Comparison of ENCODE assay signal across 24 mouse cellular contexts in genomic region chr12:83861880-83862279, GRCm38 (mm10). TPM values are rescaled to one million over a fixed set of nuclear protein-coding genes. Genes with fewer than 3 reads are reported as not detected.
A peak's percentile ranks its signal among the peaks of the same experiment; 100 is the strongest.
DNase-seq lines count a peak whose midpoint lies in the region; ATAC-seq and TF ChIP-seq lines count a peak whose summit lies in the region.
"Had no signal": no experiment of that assay in that cellular context is flagged by ENCODE, and none has a peak within 500 bp of the region (broad histone marks: within the 10 kb centered on the region; RNA-seq: fewer than 3 reads in every experiment).

No protein-coding gene starts in this region.

- 0 out of 2 replicates have a peak, but pooled peaks cover 2% of the 10 kb centered on the region for H3K9me3 ChIP-seq in liver, embryonic 16.5 days (replicated peaks; ENCODE audit: control insufficient read depth, low read length)
- H3K9me3 ChIP-seq in liver, embryonic 12.5 days (replicated peaks), result 0 out of 2 replicates have a peak, but pooled peaks cover 2% of the 10 kb centered on the region
- H3K9me3 ChIP-seq: forebrain, embryonic 15.5 days; kidney, embryonic 15.5 days; midbrain, embryonic 10.5 days; midbrain, embryonic 15.5 days; neural tube, embryonic 12.5 days; stomach, embryonic 15.5 days had no signal

- no peak overlapping the region for H3K4me2 ChIP-seq in liver, embryonic 16.5 days (ENCODE audit: low read depth, low read length)
- no peak overlapping the region for H3K4me2 ChIP-seq in liver, embryonic 12.5 days
- H3K4me2 ChIP-seq: forebrain, embryonic 15.5 days; kidney, embryonic 15.5 days; midbrain, embryonic 15.5 days; neural tube, embryonic 12.5 days; stomach, embryonic 15.5 days had no signal

- no peak for TF ChIP-seq POLR2A in bone marrow macrophage, adult 2 months (IDR thresholded peaks at IDR 0.05; ENCODE audit: borderline replicate concordance, low read depth, low read length)

- H3K9ac ChIP-seq in liver, embryonic 16.5 days (ENCODE audit: low read depth, low read length), result no peak overlapping the region
- no peak overlapping the region for H3K9ac ChIP-seq in liver, embryonic 12.5 days
- H3K9ac ChIP-seq: forebrain, embryonic 15.5 days; kidney, embryonic 15.5 days; liver, embryonic 14.5 days; midbrain, embryonic 15.5 days; neural tube, embryonic 12.5 days; stomach, embryonic 15.5 days had no signal

- H3K27me3 ChIP-seq in liver, embryonic 16.5 days (ENCODE audit: control insufficient read depth, insufficient read depth, low read depth, low read length), result no peaks in the 10 kb centered on the region
- H3K27me3 ChIP-seq in liver, embryonic 12.5 days (replicated peaks), result no peaks in the 10 kb centered on the region
- H3K27me3 ChIP-seq: forebrain, embryonic 15.5 days; kidney, embryonic 15.5 days; midbrain, embryonic 15.5 days; neural tube, embryonic 12.5 days; stomach, embryonic 15.5 days had no signal

- H3K4me3 ChIP-seq in liver, embryonic 16.5 days (ENCODE audit: low read depth, low read length), result no peak overlapping the region
- H3K4me3 ChIP-seq in liver, embryonic 12.5 days, result no peak overlapping the region
- no peak overlapping the region for H3K4me3 ChIP-seq in bone marrow macrophage, adult 2 months (ENCODE audit: insufficient read depth, low read length)
- H3K4me3 ChIP-seq in macrophage (ENCODE audit: inconsistent target), result no peak overlapping the region
- H3K4me3 ChIP-seq: forebrain, embryonic 15.5 days; kidney, embryonic 15.5 days; midbrain, embryonic 10.5 days; midbrain, embryonic 15.5 days; neural tube, embryonic 12.5 days; stomach, embryonic 15.5 days had no signal

- DNase-seq in ovary, postnatal 36 days (ENCODE audit: low spot score), result no peak
- DNase-seq in cerebellum, adult 9-10 months, result no peak
- no peak for DNase-seq in gastrocnemius, postnatal 25 days
- DNase-seq: adrenal gland, postnatal 14 days; cerebellum, adult 18-20 months; cerebellum, postnatal 25 days; gastrocnemius, postnatal 36 days; heart, postnatal 14 days; kidney, adult 18-20 months; kidney, postnatal 25 days; left cerebral cortex, postnatal 4 days; lung, postnatal 4 days had no signal

- no peaks in the 10 kb centered on the region for H3K4me1 ChIP-seq in liver, embryonic 16.5 days (ENCODE audit: control insufficient read depth, low read depth, low read length)
- H3K4me1 ChIP-seq in liver, embryonic 12.5 days, result 0 out of 2 replicates have a peak, but pooled peaks cover 3% of the 10 kb centered on the region
- peaks cover 45% of the 10 kb centered on the region for H3K4me1 ChIP-seq in bone marrow macrophage, adult 2 months (ENCODE audit: control insufficient read depth, insufficient read depth, low read length)
- H3K4me1 ChIP-seq: forebrain, embryonic 15.5 days; kidney, embryonic 15.5 days; midbrain, embryonic 10.5 days; midbrain, embryonic 15.5 days; neural tube, embryonic 12.5 days; stomach, embryonic 15.5 days had no signal

- H3K36me3 ChIP-seq in liver, embryonic 16.5 days (ENCODE audit: control insufficient read depth, insufficient read depth), result no peaks in the 10 kb centered on the region
- H3K36me3 ChIP-seq in liver, embryonic 12.5 days, result peaks cover 13% of the 10 kb centered on the region; the same call in 1 of the 2 replicates
- H3K36me3 ChIP-seq in macrophage (ENCODE audit: inconsistent target), result no peaks in the 10 kb centered on the region
- H3K36me3 ChIP-seq: forebrain, embryonic 15.5 days; midbrain, embryonic 15.5 days; neural tube, embryonic 12.5 days; stomach, embryonic 15.5 days had no signal

- peak overlapping the region; percentile 18; the same call in 1 of the 2 replicates for H3K27ac ChIP-seq in liver, embryonic 16.5 days (ENCODE audit: low read length)
- H3K27ac ChIP-seq in liver, embryonic 12.5 days, result no peak overlapping the region
- peak overlapping the region; percentile 100 for H3K27ac ChIP-seq in bone marrow macrophage, adult 2 months (ENCODE audit: insufficient read depth, low read depth, low read length)
- H3K27ac ChIP-seq in macrophage, result peak overlapping the region; percentile 93
- H3K27ac ChIP-seq: forebrain, embryonic 15.5 days; kidney, embryonic 15.5 days; liver, embryonic 14.5 days; midbrain, embryonic 10.5 days; midbrain, embryonic 15.5 days; neural tube, embryonic 12.5 days; stomach, embryonic 15.5 days had no signal

- TF ChIP-seq CTCF in bone marrow macrophage, adult 2 months (IDR thresholded peaks at IDR 0.05; ENCODE audit: low read depth, low read length), result no peak

- WGBS in liver, embryonic 16.5 days (ENCODE audit: insufficient replicate concordance), result 28% methylated on average over 3 of the region's 3 CpGs
- WGBS in liver, embryonic 12.5 days (ENCODE audit: insufficient replicate concordance), result 53% methylated on average over 3 of the region's 3 CpGs
- WGBS in macrophage (ENCODE audit: missing documents), result 0% methylated on average over 3 of the region's 3 CpGs

- ATAC-seq in liver, embryonic 16.5 days (ENCODE audit: low read depth), result no peak
- no peak for ATAC-seq in liver, embryonic 12.5 days
- ATAC-seq: forebrain, embryonic 15.5 days; hindbrain, embryonic 16.5 days; midbrain, embryonic 15.5 days had no signal

- H3K79me2 ChIP-seq in macrophage (ENCODE audit: inconsistent target), result peaks cover 74% of the 10 kb centered on the region

RNA-seq across cellular contexts. Expression of gene Numb, which starts 59.9 kb away (rescaled TPM):
- 16.8 and 17.4 TPM in 2 replicates for polyA plus RNA-seq in liver, embryonic 16.5 days (2015; fragmentation: Nextera tagmentation; extraction: Ambion mirVana)
- polyA plus RNA-seq in liver, embryonic 12.5 days (2016; fragmentation: Nextera tagmentation; extraction: Ambion mirVana), result 17.7 and 18.4 TPM in 2 replicates
- 33.0 and 42.4 TPM in 2 replicates for polyA plus RNA-seq in bone marrow macrophage, adult 2 months (2012; ENCODE audit: insufficient read depth, insufficient read length, missing spikeins)
- 100 to 1,000 TPM in 13 of 26 experiments, 10 to 100 TPM in 13; 38.8 to 134 (median 102) TPM for total RNA-seq in macrophage (2018; cell fraction: chromatin; rRNA removed)
- 10 to 100 TPM; 29.9 to 47.4 (median 39.5) TPM for total RNA-seq in macrophage (2018; cell fraction: cytosol; rRNA removed)
- 10 to 100 TPM; 31.4 to 93.3 (median 56.6) TPM for total RNA-seq in macrophage (2018; cell fraction: nucleus; rRNA removed)
- 32.8 to 57.9 TPM (median 47.1 TPM) in 3 replicates for polyA plus RNA-seq in macrophage (2018)
- 10 to 100 TPM; 14.3 to 14.9 TPM for total RNA-seq in gastrocnemius, postnatal 25 days (2021)
